Mouse (Mus musculus) liver, adult 2 months (tissue): Measurements from ENCODE around the gene Zbtb49. TPM values are rescaled to one million over a fixed set of nuclear protein-coding genes. Genes with fewer than 3 reads are reported as not detected.

Experiments used
- DNase-seq: peaks from one replicate; pipeline ENCODE4 v3.0.0-alpha.2; 2011; ENCODE audit warnings: low read depth, low spot score; ENCODE audit errors: extremely low read depth
- H3K27ac ChIP-seq: fragments of 200-500 bp; replicated peaks from 2 replicates; pipeline ENCODE4 v1.5.1; 2012; ENCODE audit warnings: low read depth, mild to moderate bottlenecking, control low read depth, inconsistent platforms, low read length; ENCODE audit not compliant: insufficient read depth
- H3K27me3 ChIP-seq: fragments of 200-500 bp; 2 replicates; pipeline ENCODE4 v1.6.1; 2012; ENCODE audit warnings: mild to moderate bottlenecking, moderate library complexity, low read length, inconsistent platforms; ENCODE audit not compliant: control insufficient read depth, insufficient read depth
- H3K36me3 ChIP-seq: fragments of 200-500 bp; 2 replicates; pipeline ENCODE4 v1.6.1; 2012; ENCODE audit warnings: low read length, inconsistent platforms; ENCODE audit not compliant: control insufficient read depth, insufficient read depth
- H3K4me1 ChIP-seq: fragments of 200-500 bp; 2 replicates; pipeline ENCODE4 v1.6.1; 2011; ENCODE audit warnings: low read length; ENCODE audit not compliant: control insufficient read depth, insufficient read depth
- H3K4me3 ChIP-seq: fragments of 200-500 bp; 2 replicates; pipeline ENCODE4 v1.5.1; 2011; ENCODE audit warnings: low read depth, mild to moderate bottlenecking, control low read depth, low read length, moderate library complexity; ENCODE audit not compliant: insufficient read depth
- H3K79me2 ChIP-seq: fragments of 200-500 bp; 2 replicates; pipeline ENCODE4 v1.6.1; 2012; ENCODE audit warnings: inconsistent platforms, mild to moderate bottlenecking, low read length, moderate library complexity; ENCODE audit not compliant: control insufficient read depth, insufficient read depth
- H3K9ac ChIP-seq: fragments of 200-500 bp; 2 replicates; pipeline ENCODE4 v1.6.1; 2012; ENCODE audit warnings: low read depth, mild to moderate bottlenecking, control low read depth, inconsistent platforms, low read length
- CTCF ChIP-seq: fragments of 200-500 bp; IDR thresholded peaks from 2 replicates; pipeline ENCODE4 v1.5.1; 2011; ENCODE audit warnings: low read depth, low read length, control low read depth
- POLR2A ChIP-seq: fragments of 200-500 bp; IDR thresholded peaks from 2 replicates; pipeline ENCODE4 v1.6.1; 2011; ENCODE audit warnings: low read length, control low read depth; ENCODE audit not compliant: insufficient read depth; ENCODE audit errors: extremely low read depth
- WGBS: fragments of 180-500 bp; shearing (Covaris S2); methylation state at CpG from one replicate; pipeline ENCODE4 v1.1.7; 2018; 5-methylcytosine and 5-hydroxymethylcytosine counted together
- polyA plus RNA-seq: library from polyadenylated mRNA; depleted of rRNA; stranded (reverse); fragments of >200 nt; gene quantifications from 2 replicates; pipeline ENCODE4 v1.2.3, GENCODE M21; 2012
- total RNA-seq: library from RNA; depleted of rRNA; stranded (reverse); fragments of >200 nt; gene quantifications from 2 replicates; pipeline ENCODE4 v1.2.3, GENCODE M21; 2014

Gene Zbtb49
- total and polyA plus RNA-seq, 2 experiments: 2.3 to 5.1 TPM

GRCm38 (mm10) chr5:38159634-38160413, 60.4 kb downstream of the Zbtb49 start, which contains the start of gene Nsg1:
Gene Nsg1, minus strand, starts transcription at chr5:38159907.
- Histone ChIP-seq H3K4me3 (peak within 1 kb of the TSS; percentile 78), H3K79me2 (no peaks in the 10 kb centered on the region), H3K27me3 (no peaks in the 10 kb centered on the region; the same call in 1 of the 2 replicates), H3K9ac (peak within 1 kb of the TSS; percentile 66), H3K4me1 (0 out of 2 replicates have a peak, but pooled peaks cover 2% of the 10 kb centered on the region), H3K36me3 (no peaks in the 10 kb centered on the region), H3K27ac (no peak within 1 kb of the TSS)
- 13% methylated on average over 35 of the region's 35 CpGs for WGBS
- DNase-seq: no peak
- no peak for TF ChIP-seq CTCF
- no peak for TF ChIP-seq POLR2A

- Histone ChIP-seq H3K36me3 (no peaks in the 10 kb centered on the region), H3K27ac (no peak overlapping the region), H3K27me3 (no peaks in the 10 kb centered on the region; the same call in 1 of the 2 replicates), H3K4me1 (0 out of 2 replicates have a peak, but pooled peaks cover 2% of the 10 kb centered on the region), H3K9ac (peak overlapping the region; percentile 66), H3K4me3 (peak overlapping the region; percentile 78), H3K79me2 (no peaks in the 10 kb centered on the region)
- TF ChIP-seq POLR2A (no peak), CTCF (no peak)
- no peak for DNase-seq
- 1% methylated on average over 78 of the region's 79 CpGs for WGBS
These were observed 61.2 kb downstream of the Zbtb49 start for GRCm38 (mm10) chr5:38158947-38159633.

- no peaks in the 10 kb centered on the region for H3K36me3 ChIP-seq
- no peak for DNase-seq
- 11% methylated on average over 17 of the region's 17 CpGs for WGBS
- H3K4me3 ChIP-seq: peak overlapping the region; percentile 78; the same call in 1 of the 2 replicates
- TF ChIP-seq CTCF (no peak), POLR2A (no peak)
- H3K4me1 ChIP-seq: 0 out of 2 replicates have a peak, but pooled peaks cover 2% of the 10 kb centered on the region
- H3K9ac ChIP-seq: no peak overlapping the region
- no peak overlapping the region for H3K27ac ChIP-seq
- H3K79me2 ChIP-seq: no peaks in the 10 kb centered on the region
- no peaks in the 10 kb centered on the region; the same call in 1 of the 2 replicates for H3K27me3 ChIP-seq
These were observed 61.7 kb downstream of the Zbtb49 start for GRCm38 (mm10) chr5:38158501-38158946.

DNA sequence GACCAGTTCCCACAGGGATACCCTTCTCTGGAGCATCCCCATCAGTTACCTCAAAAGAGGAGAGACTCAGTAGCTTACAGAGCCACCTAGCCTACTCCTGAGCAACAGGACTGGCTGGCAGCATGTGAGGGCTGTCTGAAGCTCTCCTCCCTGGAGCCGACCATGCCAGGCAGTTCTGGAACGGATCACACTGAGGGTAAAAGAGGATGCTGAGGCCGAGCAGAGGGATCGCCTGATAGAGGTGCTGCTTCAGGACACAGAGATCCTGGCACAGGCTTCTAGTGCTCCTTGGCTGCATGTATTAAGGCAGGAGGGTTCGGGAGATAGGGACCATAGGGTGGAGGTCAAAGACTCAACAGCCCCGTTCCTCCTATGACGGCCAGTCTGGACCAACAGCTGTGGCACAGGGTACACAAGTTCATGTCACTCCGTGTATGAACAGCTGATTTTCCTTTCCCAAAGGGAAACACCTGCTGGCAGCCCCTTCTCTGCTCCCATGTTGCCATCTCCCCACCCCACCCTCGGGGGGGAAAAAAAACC, 62.7 kb downstream of the Zbtb49 start:
- no peak overlapping the region for H3K27ac ChIP-seq
- WGBS: 63% methylated on average over 9 of the region's 9 CpGs
- no peaks in the 10 kb centered on the region; the same call in 1 of the 2 replicates for H3K27me3 ChIP-seq
- no peak overlapping the region for H3K9ac ChIP-seq
- TF ChIP-seq CTCF (no peak), POLR2A (no peak)
- 0 out of 2 replicates have a peak, but pooled peaks cover 2% of the 10 kb centered on the region for H3K4me1 ChIP-seq
- no peaks in the 10 kb centered on the region for H3K79me2 ChIP-seq
- no peak for DNase-seq
- H3K36me3 ChIP-seq: no peaks in the 10 kb centered on the region
- no peak overlapping the region for H3K4me3 ChIP-seq

- no peak for TF ChIP-seq POLR2A
- TF ChIP-seq CTCF: no peak
- H3K36me3 ChIP-seq: no peaks in the 10 kb centered on the region
- H3K27ac ChIP-seq: no peak overlapping the region
- 83% methylated on average over 5 of the region's 5 CpGs for WGBS
- no peaks in the 10 kb centered on the region for H3K79me2 ChIP-seq
- no peaks in the 10 kb centered on the region for H3K4me1 ChIP-seq
- H3K4me3 ChIP-seq: no peak overlapping the region
- H3K9ac ChIP-seq: no peak overlapping the region
- no peaks in the 10 kb centered on the region for H3K27me3 ChIP-seq
- DNase-seq: no peak
These were observed 66.6 kb downstream of the Zbtb49 start for GRCm38 (mm10) chr5:38153636-38154035.
